Mouse (Mus musculus) telencephalon, adult 2 months (tissue): Measurements from ENCODE around the gene Ccr1l1.

Experiments used
- DNase-seq: peaks from one replicate; pipeline ENCODE4 v3.0.0-alpha.2; 2011; ENCODE audit warnings: low read depth, low spot score

The Ccr1l1 gene

DNA sequence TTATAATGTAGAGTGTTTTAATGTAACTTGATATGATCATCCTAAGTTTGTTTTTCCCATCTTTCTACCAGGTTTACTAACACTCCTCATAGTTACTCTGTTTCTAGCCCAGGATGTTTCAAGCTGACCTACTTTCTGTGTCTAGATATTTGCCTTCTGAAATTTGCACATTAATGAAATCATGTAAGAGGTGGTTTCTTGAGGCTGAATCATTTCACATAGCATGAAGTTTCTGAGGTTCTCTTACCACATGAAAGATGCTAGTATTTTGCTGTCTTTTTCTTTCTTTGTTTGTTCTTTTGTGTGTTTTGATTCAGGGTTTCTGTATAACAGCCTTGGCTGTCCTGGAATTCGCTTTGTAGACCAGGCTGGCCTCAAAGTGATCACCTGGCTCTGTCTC is 18.0 kb downstream of the Ccr1l1 start:
- DNase-seq: no peak

DNA sequence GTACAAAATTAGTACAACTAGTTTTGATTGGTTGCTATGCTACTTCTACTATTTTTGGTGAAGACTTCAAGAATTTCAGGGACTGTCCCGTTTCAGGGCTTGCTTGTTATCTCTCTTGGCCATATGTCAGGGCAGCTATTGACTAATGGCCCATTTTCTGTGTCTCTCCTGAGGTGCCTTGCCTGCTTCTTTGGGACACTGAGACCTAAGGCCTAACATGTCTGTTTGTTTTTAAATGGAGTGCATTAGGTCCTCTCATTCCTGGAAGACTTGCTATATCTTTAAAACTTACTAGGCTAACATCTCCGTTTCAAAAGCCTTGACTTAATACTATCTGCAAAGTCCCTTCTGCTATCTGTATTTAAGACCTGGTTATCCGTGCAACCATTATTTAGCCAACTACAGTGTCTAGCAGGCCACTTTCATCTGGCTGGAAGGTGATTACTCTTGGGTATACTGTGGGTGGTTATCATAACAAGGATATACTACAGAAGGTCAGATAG is 20.2 kb downstream of the Ccr1l1 start:
- DNase-seq: no peak

DNA sequence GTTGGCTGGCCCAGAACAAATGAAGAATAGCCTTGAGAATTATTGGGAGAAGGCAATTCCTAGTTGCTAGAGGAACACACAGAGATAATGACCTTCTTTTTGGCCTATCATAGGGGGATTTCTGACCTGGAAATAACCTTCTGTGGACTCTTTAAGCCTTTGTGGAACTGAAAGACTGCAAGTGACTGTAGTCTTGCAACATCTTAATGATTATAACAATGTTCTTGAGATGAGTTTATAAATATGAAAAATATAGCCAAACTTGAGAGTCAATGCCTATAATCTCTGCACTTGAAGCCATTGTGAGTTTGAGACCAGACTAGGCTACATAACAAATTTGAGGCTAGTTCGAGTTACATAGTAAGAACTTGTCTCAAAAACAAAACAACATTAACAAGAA is 21.3 kb downstream of the Ccr1l1 start:
- DNase-seq: no peak

DNA sequence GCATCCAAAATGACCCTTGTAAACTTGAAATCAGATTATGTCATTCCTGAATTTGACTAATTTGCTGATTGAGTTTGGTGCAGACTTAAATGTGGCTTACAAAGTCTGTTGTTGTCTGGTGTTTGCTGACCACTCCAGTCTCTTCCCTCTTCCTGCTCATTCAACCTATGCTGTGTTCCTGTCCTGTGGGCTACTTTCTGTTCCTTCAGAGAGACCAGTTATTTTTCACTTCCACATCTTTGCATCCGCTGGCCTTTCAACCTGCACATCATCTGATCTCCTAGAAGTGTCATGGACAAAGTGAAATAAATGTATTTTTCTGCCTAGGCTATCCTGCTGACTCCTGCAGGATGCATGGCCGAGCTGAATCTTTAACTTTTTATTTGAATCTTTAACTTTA is 24.7 kb downstream of the Ccr1l1 start:
- DNase-seq: no peak

DNA sequence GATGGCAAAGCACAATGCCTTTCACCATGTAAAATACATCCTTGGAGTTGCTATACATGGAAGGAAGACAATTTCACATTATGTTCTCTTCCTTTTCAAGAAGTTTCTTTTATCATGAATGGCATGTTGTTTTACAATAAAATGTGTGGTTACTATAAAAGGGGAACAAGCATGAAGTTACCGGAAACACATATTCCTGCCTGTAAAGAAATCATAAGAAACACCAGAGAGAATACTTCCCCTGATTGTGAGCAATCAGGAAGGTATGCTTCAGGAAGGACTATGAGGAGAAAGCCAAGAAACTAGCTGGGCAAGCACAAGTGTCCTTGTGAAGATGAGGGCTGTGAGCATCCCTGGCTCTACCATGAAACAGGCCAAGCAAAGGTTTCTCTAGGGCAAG is 27.0 kb downstream of the Ccr1l1 start:
- no peak for DNase-seq

DNA sequence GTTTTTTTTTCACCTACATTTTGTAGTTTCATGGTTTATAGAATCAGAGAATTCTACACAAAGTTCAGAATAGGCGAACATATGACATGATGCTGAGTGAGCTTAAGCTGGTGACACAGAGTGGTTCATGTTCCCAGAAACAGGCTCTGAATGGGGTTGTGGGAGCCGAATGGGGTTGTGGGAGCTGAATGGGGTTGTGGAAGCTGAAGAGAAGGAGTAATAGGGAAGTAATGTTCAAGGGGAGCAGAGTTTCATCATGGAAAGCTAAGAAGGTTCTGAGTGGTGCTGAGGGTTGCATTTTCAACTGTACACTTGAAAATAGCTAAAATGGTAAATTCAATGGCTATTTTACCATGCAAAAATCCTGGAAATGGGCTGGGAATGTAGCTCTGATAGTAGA is 28.8 kb downstream of the Ccr1l1 start:
- DNase-seq: no peak

DNA sequence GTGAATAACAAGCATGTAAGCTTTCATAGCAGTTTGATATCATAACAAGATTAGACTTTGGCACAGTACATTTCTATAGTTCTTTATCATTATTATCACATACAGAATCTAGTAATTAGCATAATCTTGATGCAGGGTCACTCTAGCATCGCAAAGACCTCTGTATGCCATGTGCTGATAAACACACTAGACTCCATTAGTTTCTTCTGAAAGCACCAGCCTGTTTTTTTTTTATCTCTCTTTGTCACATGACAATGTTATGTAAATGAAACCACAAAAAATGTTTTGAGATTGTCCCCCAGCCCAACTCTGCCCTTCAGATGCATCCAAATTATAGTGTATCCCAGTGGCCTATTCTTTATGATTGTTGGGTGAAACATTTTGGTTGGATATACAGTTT is 30.4 kb downstream of the Ccr1l1 start:
- DNase-seq: no peak

DNA sequence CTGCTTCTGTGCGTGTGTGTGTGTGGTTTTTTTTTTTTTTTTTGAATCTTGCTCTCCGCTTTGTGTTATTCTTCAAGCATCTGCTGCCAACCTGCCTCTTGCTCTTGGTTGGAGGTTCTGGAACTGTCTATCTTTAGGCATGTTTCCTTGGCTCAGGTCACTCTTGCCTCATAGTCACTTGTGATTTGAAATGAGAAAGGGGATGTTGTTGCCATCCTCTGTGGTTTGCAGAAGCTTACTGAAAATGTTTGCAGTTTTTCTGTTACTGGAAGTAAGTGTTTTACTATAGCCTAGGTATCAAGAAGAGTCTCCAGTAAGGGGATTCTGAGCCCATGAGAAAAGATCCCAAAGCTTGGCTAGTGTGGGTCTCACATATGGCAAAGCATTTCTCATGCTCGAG is 36.2 kb downstream of the Ccr1l1 start:
- DNase-seq: no peak

DNA sequence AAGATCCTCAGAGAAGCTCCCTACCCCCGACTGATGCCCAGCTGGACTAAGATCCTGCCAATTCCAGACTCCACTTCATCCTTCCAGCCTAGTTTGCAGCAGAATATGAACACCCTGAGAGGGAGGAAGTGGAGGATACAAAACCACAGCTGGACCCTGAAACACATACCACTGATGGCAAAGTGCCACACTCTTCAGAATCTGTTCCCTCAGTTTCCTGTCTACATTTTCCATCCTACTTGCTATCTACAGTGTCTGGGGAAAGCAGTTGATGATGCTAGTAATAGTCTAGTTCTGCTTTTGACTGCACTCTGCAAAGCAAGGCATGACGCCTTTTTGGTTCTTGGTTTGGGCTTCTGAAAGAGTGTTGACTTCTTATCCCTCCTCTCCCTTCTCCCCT is 36.9 kb downstream of the Ccr1l1 start:
- no peak for DNase-seq

DNA sequence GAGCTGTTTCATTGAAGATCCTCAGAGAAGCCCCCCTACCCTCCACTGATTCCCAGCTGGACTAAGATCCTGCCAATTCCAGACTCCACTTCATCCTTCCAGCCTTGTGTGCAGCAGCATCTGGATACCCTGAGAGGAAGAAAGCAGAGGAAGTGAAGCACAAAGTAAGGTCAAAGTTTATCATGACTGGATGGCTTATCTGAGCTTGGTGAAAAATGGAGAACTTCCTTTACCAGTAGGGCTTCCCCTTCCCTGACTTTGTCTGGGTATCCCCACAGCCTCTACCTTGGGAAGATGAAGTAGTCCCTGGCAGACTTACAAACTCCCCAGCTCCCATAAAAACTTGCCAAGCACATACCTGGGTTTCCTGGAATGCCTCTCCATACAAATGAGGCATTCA is 37.6 kb downstream of the Ccr1l1 start:
- DNase-seq: no peak

DNA sequence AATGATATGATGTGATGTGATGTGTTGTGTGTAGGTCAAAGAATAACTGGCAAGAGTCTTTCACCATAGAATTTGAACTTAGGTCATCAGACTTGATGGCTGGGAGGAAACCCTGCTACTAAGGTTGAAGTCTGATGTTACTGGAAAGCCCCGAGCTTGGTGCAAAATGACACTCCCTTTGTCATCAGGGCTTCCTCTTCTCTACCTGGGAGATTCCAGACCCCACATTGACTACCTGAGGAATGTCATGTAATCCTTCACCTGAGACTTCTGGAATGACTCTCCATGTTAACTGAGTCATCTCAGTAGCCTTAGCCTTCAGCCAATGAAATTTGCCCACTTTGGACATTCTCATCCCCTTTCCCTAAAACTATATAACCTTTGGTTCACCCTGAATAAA is 38.0 kb downstream of the Ccr1l1 start:
- no peak for DNase-seq

DNA sequence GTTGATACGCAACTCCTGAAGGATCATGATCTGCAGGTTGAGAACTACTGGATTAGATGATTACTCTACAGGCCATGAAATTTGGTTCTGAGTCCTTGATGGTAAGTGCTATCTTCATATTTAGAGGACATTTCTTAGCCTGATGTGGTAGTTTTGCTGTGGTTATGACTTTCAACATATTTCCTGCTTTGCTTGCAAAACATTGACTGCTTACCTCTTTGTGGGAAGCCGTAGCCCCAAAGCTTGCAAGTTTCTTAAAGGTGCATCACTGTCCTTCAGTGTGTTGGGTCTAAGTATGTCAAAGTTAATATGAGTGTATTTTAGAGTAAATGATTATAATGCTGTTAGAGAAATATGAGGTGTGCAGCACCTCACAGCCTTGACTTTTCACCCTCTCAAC is 40.2 kb downstream of the Ccr1l1 start:
- DNase-seq: no peak

DNA sequence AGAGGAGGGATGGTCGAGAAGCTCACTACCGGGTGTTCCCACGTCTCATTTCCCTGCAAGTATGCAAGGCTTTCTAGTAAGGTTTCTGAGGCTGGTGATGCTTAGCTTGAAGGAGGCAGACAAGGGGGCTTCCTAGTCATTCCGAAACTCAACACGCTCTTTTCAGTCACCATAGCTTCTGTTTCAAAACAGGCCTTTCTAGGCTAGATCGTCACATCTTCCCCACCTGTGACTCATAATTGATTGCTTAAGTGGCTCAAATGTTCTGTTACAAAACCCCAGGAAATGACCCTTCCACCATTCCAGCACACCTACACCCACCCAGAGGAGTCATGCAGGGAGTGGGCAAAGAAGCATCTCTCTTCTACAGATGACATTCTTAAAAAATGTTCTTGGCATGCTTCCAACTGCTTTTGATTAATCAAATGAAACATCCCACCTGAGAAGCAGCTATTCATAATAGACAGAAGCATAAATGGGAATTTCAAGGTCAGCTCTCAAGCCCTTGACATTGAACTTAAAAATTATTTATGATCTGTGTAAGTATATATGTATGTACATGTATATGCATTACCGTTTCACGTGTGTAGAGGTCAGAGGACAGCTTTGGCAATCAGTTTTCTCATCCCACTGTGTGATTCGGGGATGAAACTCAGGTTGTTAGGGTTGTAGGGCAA is 41.5 kb downstream of the Ccr1l1 start:
- no peak for DNase-seq

DNA sequence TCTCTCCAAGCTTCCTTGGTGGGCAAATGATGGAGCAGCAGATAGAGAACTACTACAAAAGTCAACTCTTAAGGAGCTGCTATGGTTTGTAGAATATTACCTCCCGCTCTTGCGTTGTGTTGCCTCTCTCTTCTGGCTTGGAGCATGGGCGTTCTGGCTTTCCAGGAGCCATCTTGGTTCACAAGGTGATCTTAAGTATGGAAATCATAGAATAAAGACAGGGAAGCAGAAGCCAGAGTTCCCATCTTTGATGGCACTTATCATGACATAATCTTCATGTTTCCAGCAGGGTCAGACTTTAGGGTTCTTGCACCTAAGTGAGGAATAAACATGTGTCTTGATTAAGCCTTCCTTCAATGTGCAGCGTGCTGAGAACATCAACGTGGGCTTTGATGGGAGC is 42.4 kb downstream of the Ccr1l1 start:
- no peak for DNase-seq

DNA sequence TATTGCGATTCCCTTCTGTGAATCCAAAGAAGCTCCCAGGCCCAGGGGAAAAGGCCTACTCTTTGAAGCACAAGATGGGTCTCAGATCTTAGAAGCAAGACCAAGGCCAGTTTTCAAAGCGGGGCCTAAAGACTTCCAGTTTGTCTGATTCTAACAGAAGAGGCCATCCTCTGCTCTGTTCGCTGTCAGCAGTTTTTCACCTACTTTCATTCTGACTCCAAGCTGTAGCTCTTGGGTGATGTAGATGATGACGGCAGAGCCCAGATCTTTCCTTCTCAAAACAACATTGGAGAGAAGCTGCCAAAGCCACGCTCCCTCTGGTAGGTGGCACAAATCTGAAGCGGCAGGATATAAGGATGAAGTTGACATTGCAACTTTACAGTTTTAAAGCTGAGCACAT is 42.9 kb downstream of the Ccr1l1 start:
- no peak for DNase-seq

DNA sequence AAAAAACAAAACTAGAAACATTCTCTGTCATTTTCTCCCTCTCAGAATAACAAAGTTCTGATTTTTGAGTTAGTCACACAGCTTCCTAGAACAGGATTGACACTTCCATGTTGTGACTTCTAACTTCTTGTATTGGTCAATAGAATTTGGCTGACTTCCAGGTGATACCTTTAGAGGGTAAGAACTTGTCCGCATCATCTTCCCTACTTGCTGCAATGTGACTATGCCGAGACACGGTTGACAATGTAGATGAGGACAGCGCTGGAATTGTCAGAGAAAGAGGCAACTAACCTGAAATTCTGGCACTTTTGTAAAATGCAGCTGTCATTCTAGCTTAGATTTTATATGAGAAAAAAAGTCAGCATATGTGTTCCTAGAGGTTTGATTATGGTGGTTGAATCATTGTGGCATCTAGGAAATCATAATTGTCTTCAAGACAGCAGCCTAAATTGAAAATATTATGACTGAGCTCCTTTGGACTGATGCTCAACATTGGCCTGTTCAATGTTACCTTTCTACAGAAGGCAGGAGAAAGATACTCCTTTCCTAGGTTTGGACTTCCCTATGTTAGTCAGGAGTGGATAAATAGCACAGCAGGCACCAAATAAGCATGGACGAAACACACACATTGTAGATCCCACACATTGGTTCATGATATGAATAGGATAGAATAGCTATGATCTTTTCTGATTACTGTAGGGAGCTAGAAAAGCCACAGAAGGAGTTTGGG is 44.3 kb downstream of the Ccr1l1 start:
- no peak for DNase-seq

DNA sequence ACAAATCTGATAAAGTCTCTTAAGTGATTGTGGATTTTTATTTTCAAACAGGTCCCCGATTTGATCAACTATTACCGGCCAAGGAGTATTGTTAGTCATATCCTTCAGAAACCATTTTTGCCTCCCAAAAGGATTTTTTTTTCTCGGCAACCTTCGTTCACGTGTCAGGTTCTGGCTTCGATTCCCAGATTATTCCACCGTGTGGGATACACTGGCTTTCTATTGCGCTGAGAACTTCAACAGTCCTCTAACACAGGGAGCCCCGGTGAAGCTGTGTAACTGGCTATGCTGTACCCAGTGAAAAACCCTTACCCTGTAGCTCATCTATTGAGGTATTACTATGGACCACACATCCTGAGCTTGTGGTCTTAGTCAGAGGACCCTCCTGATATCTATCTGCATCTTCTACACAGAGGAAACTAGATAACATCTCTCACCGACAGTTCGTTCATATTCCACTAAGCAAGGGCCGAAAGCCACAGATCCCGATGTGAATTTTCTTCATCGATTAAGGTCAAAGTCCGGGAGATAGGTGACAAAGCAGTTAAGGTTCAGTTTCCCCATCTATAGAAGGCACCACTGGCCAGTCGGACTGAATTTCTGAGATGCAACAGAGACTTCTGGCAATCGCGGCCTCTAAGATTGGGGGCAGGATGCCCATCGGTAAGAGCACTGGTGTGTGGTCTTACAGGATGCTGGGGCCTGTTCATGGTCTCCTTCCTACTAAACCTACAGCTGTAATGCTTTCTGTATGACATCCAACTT is 45.1 kb downstream of the Ccr1l1 start:
- DNase-seq: no peak

DNA sequence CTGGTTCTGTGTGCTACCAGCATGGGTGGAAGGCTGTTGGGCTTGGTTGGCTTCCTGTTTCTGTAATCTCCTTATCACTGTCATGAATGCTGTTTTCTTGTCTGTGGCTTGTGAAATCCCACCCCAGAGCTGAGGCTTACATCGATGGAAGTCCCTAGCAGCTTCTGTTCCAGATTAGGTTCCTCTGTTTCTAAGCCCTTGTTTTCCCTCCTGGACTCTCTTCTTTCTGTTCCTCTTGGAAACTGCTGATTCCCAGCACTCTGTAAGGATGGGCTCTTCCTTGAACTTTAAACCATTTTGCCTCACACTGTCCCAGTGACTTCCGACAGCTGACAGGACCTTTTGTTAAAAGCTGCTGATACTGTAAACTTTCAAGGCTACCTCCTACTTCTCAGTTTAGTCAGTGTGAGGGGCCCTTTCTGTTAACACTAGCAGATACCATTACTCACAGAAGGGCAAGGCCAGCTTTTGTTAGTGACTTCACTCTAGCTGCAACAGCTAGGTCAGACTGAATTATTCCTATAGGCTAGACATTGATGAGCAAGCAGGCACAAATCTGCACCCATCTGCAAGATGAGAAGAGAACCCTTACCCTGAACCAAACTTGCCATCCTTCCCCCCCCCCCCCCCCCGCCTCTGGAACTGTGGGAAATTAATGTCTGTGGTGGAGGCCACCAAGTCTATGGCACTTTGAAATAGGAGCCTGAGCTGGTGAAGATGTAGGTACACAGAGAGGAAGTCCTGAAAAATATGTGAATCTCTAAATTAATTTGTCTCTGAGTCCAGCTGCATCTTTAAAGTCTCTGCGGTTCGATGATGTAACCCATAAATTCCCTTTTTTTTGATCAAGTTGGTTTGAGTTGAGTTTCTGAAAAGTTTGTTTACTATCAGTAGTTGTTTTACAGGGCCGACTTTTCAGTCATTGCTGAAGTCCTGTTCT is 46.2 kb downstream of the Ccr1l1 start:
- no peak for DNase-seq

DNA sequence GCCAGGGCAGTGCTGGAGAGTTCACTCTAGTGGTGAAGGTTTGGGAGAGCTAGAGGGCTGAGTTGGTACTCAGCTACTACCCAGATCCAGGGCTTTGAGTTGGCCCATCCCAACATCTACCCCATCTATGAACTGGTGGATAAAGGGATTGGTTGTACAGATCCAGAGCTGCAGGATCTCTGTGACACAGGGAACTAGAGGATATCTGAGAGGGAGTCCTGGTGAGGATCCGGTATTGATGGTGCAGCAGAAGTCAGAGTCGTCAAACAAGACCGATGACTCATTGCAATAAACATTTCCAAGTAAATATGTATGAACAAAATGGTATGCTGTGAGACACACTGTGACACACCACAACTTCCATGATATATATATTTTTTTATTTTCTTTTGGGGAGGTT is 47.3 kb downstream of the Ccr1l1 start:
- DNase-seq: no peak

DNA sequence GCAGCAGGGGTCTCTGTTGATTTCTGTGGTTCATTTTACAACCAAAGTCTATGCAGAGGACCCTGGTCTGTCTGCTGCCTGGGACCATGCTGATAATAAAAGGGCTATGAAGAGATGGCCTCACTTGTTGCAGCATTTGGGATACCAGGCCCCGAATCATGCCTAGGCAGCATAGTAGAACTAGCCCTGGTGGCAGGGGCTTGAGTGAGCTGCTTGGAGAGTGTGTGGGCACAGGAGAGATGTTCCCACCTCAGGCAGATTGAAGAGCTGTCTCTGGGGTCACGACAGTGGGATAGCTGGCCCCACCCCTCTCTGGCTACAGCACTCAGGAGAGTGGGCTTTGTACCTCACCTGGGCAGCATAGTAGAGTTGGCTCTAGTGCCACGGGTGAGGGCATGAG is 47.7 kb downstream of the Ccr1l1 start:
- DNase-seq: no peak

DNA sequence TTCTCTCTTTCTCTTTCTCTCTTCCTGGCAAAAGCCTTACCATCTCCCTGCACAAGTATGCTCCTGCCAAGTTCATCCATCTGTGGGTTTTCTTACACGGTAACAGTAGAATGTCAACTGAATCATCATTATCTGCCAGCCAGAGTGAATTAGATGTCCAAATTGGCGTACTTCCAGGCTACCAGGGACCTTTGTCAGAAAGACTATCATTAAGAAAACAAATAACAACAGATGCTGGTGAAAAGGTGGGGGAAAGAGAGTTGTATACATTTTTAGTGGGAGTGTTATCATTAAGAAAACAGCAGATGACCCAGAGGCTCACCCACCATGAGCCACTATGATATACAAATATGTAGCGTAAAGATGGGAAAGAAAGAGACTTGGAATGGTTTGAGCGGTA is 48.3 kb downstream of the Ccr1l1 start:
- DNase-seq: no peak
